Mouse (Mus musculus) midbrain, embryonic 12.5 days (tissue): ENCODE measurements around the gene Scai. TPM values are rescaled to one million over a fixed set of nuclear protein-coding genes. Genes with fewer than 3 reads are reported as not detected.
"Not testable (repeated sequence)": the region's sequence is repeated elsewhere in the genome, so short reads cannot be mapped to it uniquely, and the experiment has no call there.

Experiments used
- ATAC-seq: fragments of 200-750 bp; cut with Nextera tagmentation; 2 replicates; pipeline ENCODE4 v1.8.0; 2017; ENCODE audit warnings: low read depth, moderate TSS enrichment, moderate library complexity; ENCODE audit not compliant: low FRiP score
- H3K27ac ChIP-seq: fragments of 300-500 bp; sonication (generic); replicated peaks from 2 replicates; pipeline ENCODE4 v1.5.1; 2016; ENCODE audit warnings: mild to moderate bottlenecking
- H3K27me3 ChIP-seq: fragments of 300-500 bp; sonication (generic); 2 replicates; pipeline ENCODE4 v1.6.1; 2016; ENCODE audit warnings: mild to moderate bottlenecking
- H3K36me3 ChIP-seq: fragments of 300-500 bp; sonication (generic); 2 replicates; pipeline ENCODE4 v1.6.1; 2016
- H3K4me1 ChIP-seq: fragments of 300-500 bp; sonication (generic); 2 replicates; pipeline ENCODE4 v1.6.1; 2016
- H3K4me2 ChIP-seq: fragments of 300-500 bp; sonication (generic); replicated peaks from 2 replicates; pipeline ENCODE4 v1.6.1; 2016; ENCODE audit warnings: mild to moderate bottlenecking, moderate library complexity
- H3K4me3 ChIP-seq: fragments of 300-500 bp; sonication (generic); 2 replicates; pipeline ENCODE4 v1.5.1; 2016; ENCODE audit warnings: mild to moderate bottlenecking
- H3K9ac ChIP-seq: fragments of 300-500 bp; sonication (generic); replicated peaks from 2 replicates; pipeline ENCODE4 v1.6.1; 2016; ENCODE audit warnings: mild to moderate bottlenecking, moderate library complexity
- H3K9me3 ChIP-seq: fragments of 300-500 bp; sonication (generic); 2 replicates; pipeline ENCODE4 v1.6.1; 2016; ENCODE audit warnings: mild to moderate bottlenecking
- WGBS: fragments of 180-500 bp; shearing (Covaris S2); methylation state at CpG from one replicate; pipeline ENCODE4 v1.1.7; 2016; 5-methylcytosine and 5-hydroxymethylcytosine counted together
- polyA plus RNA-seq: library from polyadenylated mRNA; unstranded; fragments of >200 nt; fragmentation: Nextera tagmentation; extraction: Ambion mirVana; gene quantifications from 2 replicates; pipeline ENCODE4 v1.2.1, GENCODE M21; 2016

Gene Scai
- 15.5 and 17.8 TPM in 2 replicates for polyA plus RNA-seq

DNA sequence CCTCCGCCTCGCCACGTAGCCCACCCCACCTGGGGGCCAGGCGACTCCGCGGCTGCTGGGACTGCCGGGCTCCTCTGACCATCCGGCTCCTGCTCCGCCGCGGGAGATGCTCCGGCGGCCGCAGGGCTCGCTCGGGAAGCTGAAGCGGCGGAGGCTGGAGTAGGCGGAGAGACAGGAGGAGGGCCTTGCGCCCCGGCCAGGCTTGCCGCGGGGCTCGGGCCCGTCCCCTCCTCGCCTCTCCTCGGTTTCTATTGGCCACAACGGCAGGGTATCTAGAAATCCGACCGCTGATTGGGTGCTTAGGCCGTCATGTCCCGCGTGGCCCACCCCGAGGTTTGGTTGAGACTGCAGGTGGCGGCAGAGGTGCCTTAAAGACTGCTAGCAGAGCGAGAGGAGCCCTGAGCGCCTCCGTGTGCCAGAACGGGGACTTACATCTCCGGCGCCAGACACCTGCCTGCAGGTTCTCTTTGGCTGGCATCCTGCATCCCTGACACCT is at the start of gene Scai:
Gene Scai, minus strand, starts transcription at position 174 of the 496 bp plus-strand sequence.
- H3K4me3 ChIP-seq = peak within 1 kb of the TSS; percentile 97
- ATAC-seq = peak; percentile 100
- peak within 1 kb of the TSS; percentile 99 for H3K27ac ChIP-seq
- H3K9me3 ChIP-seq = no peaks in the 10 kb centered on the region
- peak within 1 kb of the TSS; percentile 67 for H3K4me2 ChIP-seq
- no peaks in the 10 kb centered on the region for H3K27me3 ChIP-seq
- H3K36me3 ChIP-seq = peaks cover 4% of the 10 kb centered on the region; the same call in 1 of the 2 replicates
- H3K4me1 ChIP-seq = peaks cover 16% of the 10 kb centered on the region
- peak within 1 kb of the TSS; percentile 92 for H3K9ac ChIP-seq
- WGBS = under 1% methylated on average over 37 of the region's 41 CpGs

DNA sequence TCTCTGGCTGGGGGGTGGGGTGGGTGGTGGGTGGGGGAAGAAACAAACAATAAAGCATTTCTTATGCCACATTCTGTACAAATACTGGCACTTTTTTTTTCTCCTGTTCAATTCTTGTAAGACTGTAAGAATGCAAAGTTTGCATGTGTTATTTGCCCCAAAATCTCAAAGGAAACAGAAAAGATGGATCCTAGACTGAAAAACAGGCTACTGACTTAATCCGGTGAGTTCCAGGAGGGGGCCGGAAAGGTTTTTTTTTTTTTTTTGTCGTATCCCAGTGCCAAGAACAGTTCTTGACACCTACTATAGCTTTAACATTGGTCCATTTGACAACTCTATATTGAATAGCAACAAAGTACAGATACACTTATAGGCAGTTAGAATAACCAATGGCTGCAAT is 36.2 kb upstream of the Scai start:
- peak overlapping the region; percentile 52 for H3K4me2 ChIP-seq
- ATAC-seq = no peak
- H3K36me3 ChIP-seq = no peaks in the 10 kb centered on the region
- H3K9ac ChIP-seq = no peak overlapping the region
- H3K27ac ChIP-seq = no peak overlapping the region
- H3K4me3 ChIP-seq = peak overlapping the region; percentile 82
- H3K9me3 ChIP-seq = no peaks in the 10 kb centered on the region
- WGBS = 29% methylated on average over 3 of the region's 3 CpGs
- peaks cover 21% of the 10 kb centered on the region for H3K4me1 ChIP-seq
- no peaks in the 10 kb centered on the region for H3K27me3 ChIP-seq

DNA sequence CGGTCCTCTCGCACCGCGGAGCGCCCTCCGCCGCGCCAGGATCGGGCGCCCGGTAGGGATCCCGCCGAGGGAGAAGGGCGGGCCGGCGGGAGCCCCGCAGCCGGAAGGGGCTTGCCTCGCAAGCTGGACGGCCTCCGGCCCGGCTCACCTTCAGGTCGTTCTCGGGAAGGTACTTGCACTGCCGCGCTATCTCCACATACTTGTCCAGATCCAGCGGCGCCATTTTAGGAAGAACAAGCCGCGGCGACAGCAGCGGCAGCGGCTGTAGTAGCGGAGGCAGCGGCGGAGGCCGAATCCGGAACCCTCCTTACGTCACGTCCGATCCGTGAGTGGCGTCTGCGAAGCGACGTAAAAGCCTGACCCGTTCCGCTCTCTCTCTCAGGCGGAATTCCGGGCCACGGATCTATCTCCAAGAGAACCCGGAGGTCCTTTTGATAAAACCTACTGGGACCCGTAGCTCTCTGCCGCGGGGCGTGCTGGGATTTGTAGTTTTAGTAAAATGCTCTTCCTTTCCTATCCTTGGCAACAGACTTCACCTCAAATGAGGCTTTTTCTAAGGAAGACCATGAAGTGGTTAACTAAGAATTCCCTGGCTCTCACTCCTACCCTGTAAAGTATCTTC is 35.6 kb upstream of the Scai start, which contains the start of gene Ppp6c:
Gene Ppp6c, minus strand, starts transcription at position 433 of the 622 bp plus-strand sequence.
- peaks cover 21% of the 10 kb centered on the region for H3K4me1 ChIP-seq
- H3K27ac ChIP-seq = peak within 1 kb of the TSS; percentile 94
- ATAC-seq = peak; percentile 98
- H3K27me3 ChIP-seq = no peaks in the 10 kb centered on the region
- peak within 1 kb of the TSS; percentile 67 for H3K4me2 ChIP-seq
- peak within 1 kb of the TSS; percentile 82 for H3K4me3 ChIP-seq
- H3K9me3 ChIP-seq = no peaks in the 10 kb centered on the region
- under 1% methylated on average over 53 of the region's 56 CpGs for WGBS
- peak within 1 kb of the TSS; percentile 82 for H3K9ac ChIP-seq
- no peaks in the 10 kb centered on the region for H3K36me3 ChIP-seq

DNA sequence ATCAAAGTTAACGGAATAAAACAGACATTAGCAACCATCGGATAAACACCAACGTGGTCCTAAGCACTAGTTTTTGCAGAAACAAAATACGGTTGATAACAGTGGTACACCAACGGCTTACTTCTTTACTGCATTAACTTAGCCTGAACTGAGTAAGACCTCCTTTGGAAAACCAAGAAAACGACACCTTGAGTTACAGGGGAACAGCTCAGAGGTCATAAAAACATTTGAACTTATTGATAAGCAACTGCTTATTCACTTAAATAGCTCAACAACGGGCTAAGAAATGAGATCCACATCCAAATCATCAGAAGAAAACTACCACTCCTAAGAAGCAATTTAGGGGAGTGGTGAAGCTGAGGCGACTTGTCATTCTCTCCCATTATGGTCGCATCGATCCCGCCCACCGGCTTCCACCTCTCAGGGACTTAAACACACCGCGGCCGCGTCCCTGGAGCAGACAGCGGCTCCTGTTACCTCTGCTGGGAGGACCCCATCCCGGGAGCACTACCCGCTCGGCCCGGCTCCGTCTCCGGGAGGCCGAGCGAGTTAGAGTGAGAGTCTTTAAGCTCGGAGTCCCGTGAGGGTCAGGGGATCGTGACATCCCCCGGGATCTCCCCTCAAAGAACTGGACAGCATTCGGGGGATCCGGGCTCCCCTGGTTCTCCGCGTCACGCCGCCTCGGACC is 34.9 kb upstream of the Scai start:
- H3K9ac ChIP-seq = peak overlapping the region; percentile 82
- not testable (repeated sequence) for H3K27me3 ChIP-seq, ATAC-seq, H3K9me3 ChIP-seq, H3K36me3 ChIP-seq
- peak overlapping the region; percentile 82 for H3K4me3 ChIP-seq
- H3K4me1 ChIP-seq = peaks cover 21% of the 10 kb centered on the region
- peak overlapping the region; percentile 67 for H3K4me2 ChIP-seq
- H3K27ac ChIP-seq = peak overlapping the region; percentile 94
- 4% methylated on average over 35 of the region's 36 CpGs for WGBS

DNA sequence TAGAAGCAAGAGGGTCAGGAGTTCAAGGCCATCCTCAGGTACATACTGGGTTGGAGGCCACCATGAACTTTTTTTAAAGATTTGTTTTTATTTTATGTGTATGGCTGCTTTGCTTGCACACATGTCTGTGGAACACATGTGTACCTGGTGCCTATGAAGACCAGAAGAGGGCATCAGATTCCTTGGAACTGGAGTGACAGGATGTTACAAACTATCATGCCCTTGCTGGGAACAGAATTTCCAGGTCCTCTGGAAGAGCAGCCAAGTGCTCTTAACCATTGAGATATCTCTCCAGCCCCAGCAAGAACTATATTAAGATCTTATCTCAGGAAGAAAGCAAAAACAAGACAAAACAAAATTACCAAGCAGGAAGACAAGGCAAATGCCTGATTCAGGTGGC is 34.1 kb upstream of the Scai start:
- Histone ChIP-seq H3K36me3 (no peaks in the 10 kb centered on the region), H3K4me1 (peaks cover 21% of the 10 kb centered on the region), H3K9me3 (no peaks in the 10 kb centered on the region), H3K27ac (no peak overlapping the region), H3K9ac (no peak overlapping the region), H3K27me3 (no peaks in the 10 kb centered on the region), H3K4me2 (peak overlapping the region; percentile 67), H3K4me3 (peak overlapping the region; percentile 82)
- ATAC-seq = no peak

DNA sequence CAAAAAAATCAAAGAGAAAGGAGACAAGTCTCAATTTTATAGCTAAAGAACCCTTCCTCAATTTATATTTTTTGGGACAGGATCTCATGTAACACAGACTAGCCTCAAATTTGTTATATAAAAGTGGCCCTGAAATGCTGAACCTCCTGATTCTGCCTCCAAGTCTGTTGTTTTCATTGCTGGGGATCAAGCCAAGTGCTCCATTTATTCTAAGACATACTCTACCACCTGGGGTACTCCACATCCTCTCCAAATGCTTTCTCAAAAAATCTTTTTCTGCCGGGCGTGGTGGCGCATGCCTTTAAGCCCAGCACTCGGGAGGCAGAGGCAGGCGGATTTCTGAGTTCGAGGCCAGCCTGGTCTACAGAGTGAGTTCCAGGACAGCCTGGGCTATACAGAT is 29.5 kb upstream of the Scai start:
- ATAC-seq = no peak
- 97% methylated on average over 6 of the region's 6 CpGs for WGBS
- H3K36me3 ChIP-seq = no peaks in the 10 kb centered on the region
- H3K4me1 ChIP-seq = peaks cover 19% of the 10 kb centered on the region
- no peaks in the 10 kb centered on the region for H3K27me3 ChIP-seq
- no peak overlapping the region for H3K9ac ChIP-seq
- no peak overlapping the region for H3K27ac ChIP-seq
- no peak overlapping the region for H3K4me2 ChIP-seq
- H3K4me3 ChIP-seq = no peak overlapping the region
- H3K9me3 ChIP-seq = no peaks in the 10 kb centered on the region

DNA sequence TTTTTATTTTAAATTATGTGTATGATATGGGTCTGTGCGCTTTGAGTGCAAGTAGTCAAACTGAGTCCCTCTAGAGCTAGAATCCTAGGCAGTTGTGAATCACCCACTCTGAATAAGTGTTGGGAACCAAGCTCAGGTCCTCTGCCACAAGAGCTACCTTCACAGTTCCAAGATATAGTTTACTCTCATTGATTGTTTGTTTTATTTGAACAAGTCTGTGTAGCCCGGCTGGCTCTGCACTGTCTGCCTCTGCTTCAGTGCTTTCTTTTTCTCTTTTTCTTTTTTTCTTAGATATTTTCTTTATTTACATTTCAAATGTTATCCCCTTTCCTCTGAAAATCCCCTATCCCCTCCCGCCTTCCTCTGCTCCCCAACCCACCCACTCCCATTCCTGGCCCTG is 28.5 kb upstream of the Scai start:
- H3K4me2 ChIP-seq = no peak overlapping the region
- H3K9me3 ChIP-seq = no peaks in the 10 kb centered on the region
- H3K27ac ChIP-seq = no peak overlapping the region
- WGBS = 93% methylated on average over 3 of the region's 3 CpGs
- no peaks in the 10 kb centered on the region for H3K27me3 ChIP-seq
- no peak for ATAC-seq
- no peaks in the 10 kb centered on the region for H3K36me3 ChIP-seq
- H3K4me3 ChIP-seq = no peak overlapping the region
- peaks cover 9% of the 10 kb centered on the region; the same call in 1 of the 2 replicates for H3K4me1 ChIP-seq
- no peak overlapping the region for H3K9ac ChIP-seq

DNA sequence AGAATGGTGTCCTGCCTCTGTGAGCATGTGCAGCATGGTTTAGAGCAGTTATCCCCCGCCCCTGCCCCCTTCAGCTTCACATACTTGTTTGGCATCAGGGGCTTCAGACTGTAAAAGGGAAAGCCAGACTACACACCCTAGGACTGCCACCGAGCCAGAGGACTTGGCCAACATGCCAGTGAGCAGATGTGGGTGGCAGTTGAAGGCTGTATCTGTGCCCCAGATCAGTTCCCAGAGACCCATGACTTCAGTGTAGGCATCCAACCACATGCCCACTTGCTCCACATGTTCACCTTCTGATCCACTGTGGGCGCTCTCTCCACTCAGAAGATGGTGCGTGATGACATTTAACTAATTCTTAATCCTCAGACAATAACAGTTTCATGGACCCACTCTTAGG is 26.6 kb upstream of the Scai start:
- Histone ChIP-seq H3K4me3 (no peak overlapping the region), H3K9me3 (no peaks in the 10 kb centered on the region), H3K27ac (no peak overlapping the region), H3K36me3 (no peaks in the 10 kb centered on the region), H3K27me3 (no peaks in the 10 kb centered on the region), H3K4me2 (no peak overlapping the region), H3K4me1 (no peaks in the 10 kb centered on the region), H3K9ac (no peak overlapping the region)
- no peak for ATAC-seq
- 96% methylated on average over 4 of the region's 4 CpGs for WGBS

DNA sequence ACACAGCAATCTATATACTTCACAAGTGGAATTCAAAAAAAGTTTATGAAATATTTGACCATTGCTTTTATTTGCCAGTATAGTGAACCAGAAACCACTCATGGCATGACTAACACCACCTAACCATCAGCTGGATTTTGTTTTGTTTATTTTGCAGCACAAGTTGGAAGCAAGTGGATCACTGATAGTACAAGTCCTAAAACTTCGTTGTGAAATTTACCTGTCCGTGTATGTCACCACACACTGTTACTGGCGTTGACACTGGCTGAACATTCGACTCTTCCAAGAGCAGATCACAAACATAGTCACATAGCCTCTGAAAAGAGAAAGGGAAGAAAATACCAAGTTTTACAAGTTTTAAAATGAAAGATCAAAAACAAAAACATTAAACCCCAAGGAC is 20.2 kb upstream of the Scai start:
- no peak overlapping the region for H3K4me2 ChIP-seq
- 97% methylated on average over 4 of the region's 4 CpGs for WGBS
- no peak for ATAC-seq
- H3K9me3 ChIP-seq = no peaks in the 10 kb centered on the region
- no peak overlapping the region for H3K9ac ChIP-seq
- H3K27ac ChIP-seq = no peak overlapping the region
- H3K4me1 ChIP-seq = no peaks in the 10 kb centered on the region
- H3K4me3 ChIP-seq = no peak overlapping the region
- H3K27me3 ChIP-seq = no peaks in the 10 kb centered on the region
- H3K36me3 ChIP-seq = 0 out of 2 replicates have a peak, but pooled peaks cover 6% of the 10 kb centered on the region

DNA sequence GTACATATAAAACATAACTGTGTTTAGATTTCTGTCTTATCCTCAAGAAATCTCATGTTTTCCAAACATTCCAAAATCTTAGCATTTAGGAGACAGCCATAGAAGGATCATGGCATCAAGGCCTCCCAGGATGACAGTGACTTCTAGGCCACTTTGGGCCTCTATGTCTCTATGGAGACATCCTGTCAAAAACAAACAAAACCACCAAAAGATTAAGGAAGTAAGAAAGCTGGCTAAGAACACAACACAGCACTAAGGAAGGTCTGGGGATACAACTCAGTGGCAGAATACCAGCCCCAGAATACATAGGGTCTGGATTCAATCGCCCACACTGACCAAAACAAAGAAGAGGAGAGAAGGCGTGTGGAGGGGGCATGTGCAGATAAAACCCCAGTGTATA is 12.8 kb upstream of the Scai start:
- Histone ChIP-seq H3K4me1 (no peaks in the 10 kb centered on the region), H3K36me3 (peaks cover 15% of the 10 kb centered on the region), H3K4me3 (no peak overlapping the region), H3K27ac (no peak overlapping the region), H3K27me3 (no peaks in the 10 kb centered on the region), H3K9me3 (no peaks in the 10 kb centered on the region), H3K4me2 (no peak overlapping the region), H3K9ac (no peak overlapping the region)
- WGBS = 92% methylated on average over 2 of the region's 2 CpGs
- ATAC-seq = no peak

DNA sequence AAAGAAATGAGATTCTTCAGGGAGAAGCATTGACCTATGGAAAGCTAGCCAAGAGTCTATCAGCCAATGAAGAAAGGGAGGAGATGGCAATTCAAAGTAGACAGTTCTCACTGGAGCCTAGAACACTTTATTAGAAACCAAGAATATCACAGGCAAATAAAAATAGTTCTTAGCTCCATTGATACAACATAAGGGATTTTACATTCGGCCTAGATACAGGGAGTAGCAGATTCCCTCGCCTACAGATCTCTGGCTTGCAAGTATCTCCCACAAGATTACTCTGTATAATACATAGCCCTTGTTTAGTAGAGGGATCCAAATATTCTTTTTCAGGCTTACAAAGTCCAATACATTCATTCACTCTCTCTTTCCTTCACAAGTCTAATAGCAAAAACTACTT is 4.3 kb upstream of the Scai start:
- Histone ChIP-seq H3K4me3 (no peak overlapping the region), H3K27me3 (no peaks in the 10 kb centered on the region), H3K4me2 (no peak overlapping the region), H3K36me3 (peaks cover 15% of the 10 kb centered on the region), H3K9me3 (no peaks in the 10 kb centered on the region), H3K27ac (no peak overlapping the region), H3K4me1 (0 out of 2 replicates have a peak, but pooled peaks cover 2% of the 10 kb centered on the region), H3K9ac (no peak overlapping the region)
- ATAC-seq = no peak
- WGBS = 95% methylated on average over 2 of the region's 2 CpGs

DNA sequence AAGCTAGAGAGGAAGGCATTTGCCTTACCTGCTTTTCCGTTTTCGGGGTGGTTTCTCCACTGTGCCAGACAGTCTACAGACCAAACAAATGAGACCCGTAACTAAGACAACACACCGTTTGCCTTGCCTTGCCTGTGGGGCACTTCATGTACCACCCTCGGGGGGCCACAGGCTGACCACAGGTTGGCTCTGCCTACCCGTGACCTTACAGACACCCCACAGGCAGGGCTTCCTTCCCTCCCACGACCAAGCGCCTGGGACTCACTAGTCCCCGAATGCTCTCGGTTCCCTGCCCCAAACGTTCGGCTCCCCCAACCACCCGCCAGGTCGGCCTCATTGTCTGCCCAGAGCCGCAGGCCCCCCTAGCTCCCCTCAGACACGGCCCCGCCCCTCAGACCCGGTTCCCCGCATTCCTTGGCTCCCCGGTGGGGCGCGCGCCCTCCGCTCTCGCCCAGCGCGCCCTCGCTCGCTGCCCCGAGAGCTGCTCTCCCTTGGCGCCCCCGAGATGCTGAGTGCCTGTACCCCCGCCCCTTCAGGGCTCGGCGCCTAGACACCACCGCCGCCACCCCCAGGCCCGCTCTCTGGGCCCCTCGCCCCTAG is 473 bp downstream of the Scai start:
- peaks cover 16% of the 10 kb centered on the region for H3K4me1 ChIP-seq
- H3K9me3 ChIP-seq = no peaks in the 10 kb centered on the region
- H3K27me3 ChIP-seq = no peaks in the 10 kb centered on the region
- WGBS = under 1% methylated on average over 38 of the region's 39 CpGs
- peak overlapping the region; percentile 67 for H3K4me2 ChIP-seq
- peak; percentile 90 for ATAC-seq
- H3K4me3 ChIP-seq = peak overlapping the region; percentile 97
- peaks cover 4% of the 10 kb centered on the region; the same call in 1 of the 2 replicates for H3K36me3 ChIP-seq
- H3K27ac ChIP-seq = peak overlapping the region; percentile 99
- peak overlapping the region; percentile 92 for H3K9ac ChIP-seq
